Mouse (Mus musculus) heart, postnatal 10 days (tissue): ENCODE data around the gene Olfr661. TPM values are rescaled to one million over a fixed set of nuclear protein-coding genes. Genes with fewer than 3 reads are reported as not detected.
A peak's percentile ranks its signal among the peaks of the same experiment; 100 is the strongest.

Experiments used
- DNase-seq, 2 experiments: peaks; one replicate each; pipeline ENCODE4 v3.0.0; 2021
- intact Hi-C: fragments of 180-260 bp; cut with DNase I; formaldehyde crosslinking; loops from one replicate; pipeline ENCODE4 v1.15.1; 2025
- total RNA-seq, 2 experiments: library from RNA; stranded (reverse); gene quantifications; 2 replicates each; pipeline ENCODE4 v1.2.3; 2021

Olfr661 gene
- not detected for total RNA-seq

GRCm38 (mm10) chr7:104686201-104686600 lies at the start of gene Olfr661:
Gene Olfr661, plus strand, starts transcription at chr7:104686501.
- DNase-seq: no peak
- intact Hi-C loops: no loop called here

- intact Hi-C loops: no loop called here
- peak; percentile 16 to 35 for DNase-seq
Observed at GRCm38 (mm10) chr7:104646841-104647482, 39.3 kb upstream of the Olfr661 start, which contains the start of gene Olfr658. Gene Olfr658, minus strand, starts transcription at chr7:104647305.

GRCm38 (mm10) chr7:104666453-104666852 lies 19.8 kb upstream of the Olfr661 start, which contains the start of gene Olfr659:
Gene Olfr659, plus strand, starts transcription at chr7:104666753.
- no peak for DNase-seq
- intact Hi-C loops: no loop called here

Other genes with a start within 250 kb of the Olfr661 start
- gene Trim30a, start 221.3 kb upstream of the Olfr661 start, total RNA-seq: 1 to 10 TPM; 1.6 to 2.5 TPM
- gene Trim30d, start 178.7 kb upstream of the Olfr661 start, total RNA-seq: under 1 TPM; 0.26 to 0.67 TPM
- gene Olfr651, start 136.4 kb upstream of the Olfr661 start, total RNA-seq: not detected
- not detected for gene Olfr652, start 125.6 kb upstream of the Olfr661 start, total RNA-seq
- gene Olfr653, start 109.2 kb upstream of the Olfr661 start, total RNA-seq: not detected
- not detected for gene Olfr654, start 99.5 kb upstream of the Olfr661 start, total RNA-seq
- not detected for gene Olfr655, start 84.7 kb upstream of the Olfr661 start, total RNA-seq
- gene Olfr656, start 72.5 kb upstream of the Olfr661 start, total RNA-seq: not detected
- gene Olfr657, start 61.7 kb upstream of the Olfr661 start, total RNA-seq: not detected
- not detected for gene Olfr658, start 39.2 kb upstream of the Olfr661 start, total RNA-seq
- not detected for gene Olfr659, start 19.7 kb upstream of the Olfr661 start, total RNA-seq
- not detected for gene Usp17le, start 91.0 kb downstream of the Olfr661 start, total RNA-seq
- not detected for gene Usp17lb, start 156.1 kb downstream of the Olfr661 start, total RNA-seq
- gene Usp17la, start 170.5 kb downstream of the Olfr661 start, total RNA-seq: not detected
- gene Olfr665, start 191.5 kb downstream of the Olfr661 start, total RNA-seq: not detected
- not detected for gene Olfr666, start 209.5 kb downstream of the Olfr661 start, total RNA-seq
- gene Olfr667, start 235.0 kb downstream of the Olfr661 start, total RNA-seq: not detected
- gene Olfr668, start 241.6 kb downstream of the Olfr661 start, total RNA-seq: not detected
- not detected for gene Olfr669, start 247.7 kb downstream of the Olfr661 start, total RNA-seq